Mouse (Mus musculus) forebrain, embryonic 16.5 days (tissue): ENCODE results near the gene Lat. TPM values are rescaled to one million over a fixed set of nuclear protein-coding genes. Genes with fewer than 3 reads are reported as not detected.
"Not testable (repeated sequence)": the region's sequence is repeated elsewhere in the genome, so short reads cannot be mapped to it uniquely, and the experiment has no call there.

Source experiments
- ATAC-seq: fragments of 200-750 bp; cut with Nextera tagmentation; 2 replicates; pipeline ENCODE4 v1.8.0; 2017; ENCODE audit warnings: mild to moderate bottlenecking, moderate library complexity
- H3K27ac ChIP-seq: fragments of 300-500 bp; sonication (generic); 2 replicates; pipeline ENCODE4 v1.5.1; 2014; ENCODE audit warnings: low read length, control low read depth
- H3K27me3 ChIP-seq: fragments of 300-500 bp; sonication (generic); replicated peaks from 2 replicates; pipeline ENCODE4 v1.6.1; 2014; ENCODE audit warnings: low read length; ENCODE audit not compliant: control insufficient read depth, insufficient read depth
- H3K36me3 ChIP-seq: fragments of 300-500 bp; sonication (generic); 2 replicates; pipeline ENCODE4 v1.6.1; 2014; ENCODE audit not compliant: control insufficient read depth, insufficient read depth
- H3K4me1 ChIP-seq: fragments of 300-500 bp; sonication (generic); replicated peaks from 2 replicates; pipeline ENCODE4 v1.6.1; 2014; ENCODE audit warnings: low read length; ENCODE audit not compliant: control insufficient read depth, insufficient read depth
- H3K4me2 ChIP-seq: fragments of 300-500 bp; sonication (generic); 2 replicates; pipeline ENCODE4 v1.6.1; 2014; ENCODE audit warnings: mild to moderate bottlenecking, low read length, control low read depth
- H3K4me3 ChIP-seq: fragments of 300-500 bp; sonication (generic); replicated peaks from 2 replicates; pipeline ENCODE4 v1.5.1; 2014; ENCODE audit warnings: mild to moderate bottlenecking, low read length, control low read depth
- H3K9ac ChIP-seq: fragments of 300-500 bp; sonication (generic); replicated peaks from 2 replicates; pipeline ENCODE4 v1.6.1; 2014; ENCODE audit warnings: low read depth, low read length, control low read depth
- H3K9me3 ChIP-seq: fragments of 300-500 bp; sonication (generic); 2 replicates; pipeline ENCODE4 v1.6.1; 2016; ENCODE audit warnings: low read length; ENCODE audit not compliant: control insufficient read depth
- WGBS: fragments of 180-500 bp; shearing (Covaris S2); extraction: QIAGEN DNeasy Blood & Tissue Kit; methylation state at CpG from one replicate; pipeline ENCODE4 v1.1.7; 2014; 5-methylcytosine and 5-hydroxymethylcytosine counted together
- polyA plus RNA-seq: library from polyadenylated mRNA; unstranded; fragments of >200 nt; fragmentation: Nextera tagmentation; extraction: Ambion mirVana; gene quantifications from 2 replicates; pipeline ENCODE4 v1.2.1, GENCODE M21; 2015

Lat gene
- 0.77 and 0.98 TPM in 2 replicates for polyA plus RNA-seq

DNA sequence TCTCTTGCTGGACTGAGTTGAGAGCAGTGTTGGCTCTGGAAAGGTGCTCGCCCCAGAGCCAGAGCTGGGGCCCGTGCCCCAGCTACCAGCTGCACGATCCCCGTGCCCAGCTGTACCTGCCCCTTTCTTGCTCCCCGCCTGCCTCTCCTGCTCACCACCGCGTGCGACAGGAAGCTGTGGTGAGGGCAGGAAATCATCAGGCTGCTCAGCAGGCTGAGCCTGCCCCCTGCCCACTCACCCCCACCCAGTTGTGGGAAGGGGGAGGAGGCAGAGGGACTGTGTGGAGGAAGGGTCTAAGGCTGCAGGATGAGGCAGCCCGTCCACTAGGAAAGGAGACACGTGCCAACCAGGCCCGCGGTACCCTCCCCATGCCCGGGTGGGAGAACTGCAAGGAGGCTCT is at the start of gene Lat:
Lat (minus strand) TSS at position 178 of the 400 bp plus-strand sequence.
- Histone ChIP-seq H3K4me2 (no peak within 1 kb of the TSS), H3K4me1 (no peaks in the 10 kb centered on the region), H3K27ac (no peak within 1 kb of the TSS), H3K9me3 (no peaks in the 10 kb centered on the region), H3K4me3 (no peak within 1 kb of the TSS), H3K9ac (no peak within 1 kb of the TSS), H3K36me3 (peaks cover 14% of the 10 kb centered on the region), H3K27me3 (no peaks in the 10 kb centered on the region)
- 84% methylated on average over 13 of the region's 13 CpGs for WGBS
- ATAC-seq: no peak

- no peak overlapping the region for H3K4me2 ChIP-seq
- H3K27ac ChIP-seq: no peak overlapping the region
- no peak for ATAC-seq
- no peak overlapping the region for H3K9ac ChIP-seq
- H3K4me3 ChIP-seq: no peak overlapping the region
- H3K4me1 ChIP-seq: no peaks in the 10 kb centered on the region
- no peaks in the 10 kb centered on the region for H3K36me3 ChIP-seq
- H3K27me3 ChIP-seq: no peaks in the 10 kb centered on the region
- no peaks in the 10 kb centered on the region for H3K9me3 ChIP-seq
- 60% methylated on average over 3 of the region's 3 CpGs for WGBS
Observed at GRCm38 (mm10) chr7:126418496-126418895, 49.1 kb upstream of the Lat start.

- Histone ChIP-seq H3K9me3 (no peaks in the 10 kb centered on the region), H3K4me3 (no peak overlapping the region), H3K9ac (no peak overlapping the region), H3K36me3 (no peaks in the 10 kb centered on the region), H3K4me2 (no peak overlapping the region), H3K4me1 (no peaks in the 10 kb centered on the region), H3K27me3 (no peaks in the 10 kb centered on the region), H3K27ac (no peak overlapping the region)
- ATAC-seq: no peak
- 76% methylated on average over 4 of the region's 4 CpGs for WGBS
Observed at GRCm38 (mm10) chr7:126417606-126418005, 48.2 kb upstream of the Lat start.

GRCm38 (mm10) chr7:126417045-126417444 is 47.7 kb upstream of the Lat start:
- ATAC-seq: no peak
- no peak overlapping the region for H3K4me2 ChIP-seq

DNA sequence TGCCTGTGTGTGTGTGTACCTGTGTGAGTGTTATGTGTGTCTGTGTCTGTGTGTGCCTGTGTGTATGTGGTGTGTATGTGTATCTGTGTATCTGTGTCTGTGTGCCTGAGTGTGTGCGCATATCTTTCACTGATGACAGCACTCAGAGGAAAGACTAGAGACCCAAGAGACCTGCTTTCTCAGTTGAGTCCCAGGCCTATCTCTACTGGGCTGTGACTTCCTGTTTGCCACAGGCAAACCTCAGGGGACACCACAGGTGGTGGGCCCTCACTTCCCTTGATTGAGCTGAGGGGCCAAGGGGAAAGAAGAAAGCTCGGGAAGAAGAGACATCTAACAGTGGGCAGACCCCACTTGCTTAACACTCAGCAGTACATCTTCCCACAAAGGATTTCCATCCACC is 47.2 kb upstream of the Lat start:
- ATAC-seq: no peak
- H3K4me3 ChIP-seq: no peak overlapping the region
- no peak overlapping the region for H3K4me2 ChIP-seq
- H3K27me3 ChIP-seq: no peaks in the 10 kb centered on the region
- H3K27ac ChIP-seq: no peak overlapping the region
- H3K9ac ChIP-seq: no peak overlapping the region
- H3K36me3 ChIP-seq: no peaks in the 10 kb centered on the region
- H3K4me1 ChIP-seq: no peaks in the 10 kb centered on the region
- 42% methylated on average over 2 of the region's 2 CpGs for WGBS
- H3K9me3 ChIP-seq: no peaks in the 10 kb centered on the region

More at GRCm38 (mm10) chr7:126417045-126417444, 47.7 kb upstream of the Lat start:
- Histone ChIP-seq H3K36me3 (no peaks in the 10 kb centered on the region), H3K27me3 (no peaks in the 10 kb centered on the region), H3K4me3 (no peak overlapping the region), H3K9ac (no peak overlapping the region), H3K9me3 (no peaks in the 10 kb centered on the region), H3K4me1 (no peaks in the 10 kb centered on the region), H3K27ac (no peak overlapping the region)
- 4% methylated on average over 8 of the region's 8 CpGs for WGBS

GRCm38 (mm10) chr7:126414725-126415124 is 45.4 kb upstream of the Lat start, which contains the start of gene Cd19:
Gene Cd19, minus strand, starts transcription at chr7:126414889.
- ATAC-seq: no peak
- Histone ChIP-seq H3K4me1 (no peaks in the 10 kb centered on the region), H3K4me2 (no peak within 1 kb of the TSS), H3K27ac (no peak within 1 kb of the TSS), H3K9me3 (no peaks in the 10 kb centered on the region), H3K36me3 (no peaks in the 10 kb centered on the region), H3K27me3 (no peaks in the 10 kb centered on the region), H3K4me3 (no peak within 1 kb of the TSS), H3K9ac (no peak within 1 kb of the TSS)
- WGBS: 91% methylated on average over 6 of the region's 6 CpGs

GRCm38 (mm10) chr7:126411061-126411460 is 41.7 kb upstream of the Lat start:
- Histone ChIP-seq H3K9me3 (no peaks in the 10 kb centered on the region), H3K4me2 (no peak overlapping the region), H3K4me1 (no peaks in the 10 kb centered on the region), H3K36me3 (no peaks in the 10 kb centered on the region), H3K9ac (no peak overlapping the region), H3K27ac (no peak overlapping the region), H3K4me3 (no peak overlapping the region), H3K27me3 (no peaks in the 10 kb centered on the region; the same call in 1 of the 2 replicates)
- WGBS: 87% methylated on average over 4 of the region's 4 CpGs
- no peak for ATAC-seq

DNA sequence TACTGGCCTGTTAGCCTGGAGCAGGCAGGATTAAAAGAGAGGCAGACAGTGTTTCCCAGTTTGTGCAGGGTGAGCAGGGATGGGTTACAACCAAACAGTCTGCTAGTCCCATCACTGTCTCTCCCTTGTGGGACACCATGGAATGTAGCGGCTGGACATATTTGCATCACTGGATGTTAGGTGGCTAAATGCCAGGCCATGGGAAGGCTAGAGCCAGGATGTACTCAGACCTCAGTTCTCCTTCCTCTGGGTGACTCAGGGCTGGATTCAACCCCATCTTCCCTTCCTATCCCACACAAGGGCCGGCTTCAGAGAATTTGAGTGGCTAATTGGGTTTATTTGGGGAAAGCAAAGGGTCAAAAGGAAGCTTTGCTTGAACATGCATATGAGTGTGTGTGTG is 39.3 kb upstream of the Lat start:
- H3K27me3 ChIP-seq: no peaks in the 10 kb centered on the region; the same call in 1 of the 2 replicates
- H3K4me3 ChIP-seq: no peak overlapping the region
- WGBS: 85% methylated on average over 2 of the region's 2 CpGs
- H3K27ac ChIP-seq: no peak overlapping the region
- no peaks in the 10 kb centered on the region for H3K4me1 ChIP-seq
- no peak overlapping the region for H3K4me2 ChIP-seq
- no peak for ATAC-seq
- no peaks in the 10 kb centered on the region for H3K36me3 ChIP-seq
- no peak overlapping the region for H3K9ac ChIP-seq
- no peaks in the 10 kb centered on the region for H3K9me3 ChIP-seq

DNA sequence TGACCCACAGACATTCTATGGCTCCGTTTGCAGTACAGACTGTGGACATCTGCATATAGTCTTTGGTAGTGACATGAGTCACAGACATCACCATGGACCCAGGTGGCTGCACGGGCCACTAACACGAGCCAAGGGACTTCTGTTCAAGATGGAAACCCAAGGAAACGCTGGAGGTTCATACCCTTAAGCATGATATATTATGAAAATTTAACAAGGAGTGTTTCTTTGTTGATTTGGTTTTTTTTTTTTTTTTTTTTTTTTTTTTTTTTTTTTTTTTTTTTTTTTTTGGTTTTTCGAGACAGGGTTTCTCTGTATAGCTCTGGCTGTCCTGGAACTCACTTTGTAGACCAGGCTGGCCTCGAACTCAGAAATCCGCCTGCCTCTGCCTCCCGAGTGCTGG is 33.1 kb upstream of the Lat start:
- not testable (repeated sequence) for H3K4me1 ChIP-seq, ATAC-seq, H3K27me3 ChIP-seq, H3K9ac ChIP-seq, H3K4me2 ChIP-seq, H3K4me3 ChIP-seq, H3K27ac ChIP-seq, H3K36me3 ChIP-seq, H3K9me3 ChIP-seq
- WGBS: 86% methylated on average over 7 of the region's 8 CpGs

DNA sequence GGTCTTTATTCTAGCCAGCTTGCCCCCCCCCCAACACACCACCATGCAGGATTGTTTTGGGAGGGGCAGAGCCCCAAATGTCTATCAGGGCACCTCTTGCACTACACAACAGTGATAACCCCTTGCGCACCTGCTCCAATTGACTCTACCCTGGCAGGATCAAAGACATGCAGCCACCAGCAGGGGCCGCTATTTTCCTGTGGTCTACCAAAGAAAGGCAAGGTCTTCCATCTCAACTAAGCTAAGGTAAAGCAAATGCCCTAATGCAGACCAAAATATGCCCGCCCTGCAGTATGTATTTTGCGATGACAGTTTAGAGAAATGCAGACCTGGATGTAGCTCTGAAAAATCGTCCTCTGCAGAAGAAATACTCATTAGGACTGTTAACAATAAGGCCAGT is 30.2 kb upstream of the Lat start:
- H3K36me3 ChIP-seq: no peaks in the 10 kb centered on the region
- WGBS: 10% methylated on average over 5 of the region's 5 CpGs
- H3K4me2 ChIP-seq: no peak overlapping the region
- H3K27ac ChIP-seq: no peak overlapping the region
- H3K27me3 ChIP-seq: no peaks in the 10 kb centered on the region
- no peak overlapping the region for H3K9ac ChIP-seq
- H3K9me3 ChIP-seq: no peaks in the 10 kb centered on the region
- no peak for ATAC-seq
- no peak overlapping the region for H3K4me3 ChIP-seq
- peaks cover 10% of the 10 kb centered on the region for H3K4me1 ChIP-seq
